Mouse (Mus musculus) ES-E14 (cell line): ENCODE results near the gene Gna14. TPM values are rescaled to one million over a fixed set of nuclear protein-coding genes. Genes with fewer than 3 reads are reported as not detected.

Experiments used
- DNase-seq: peaks from one replicate; pipeline ENCODE4 v3.0.0-alpha.2; 2013; ENCODE audit warnings: low read depth, low spot score
- H3K27ac ChIP-seq: 2 replicates; pipeline ENCODE4 v1.5.1; 2012; ENCODE audit warnings: low read depth, mild to moderate bottlenecking, low read length, moderate library complexity, mixed read lengths; ENCODE audit not compliant: poor library complexity, insufficient read depth, severe bottlenecking
- H3K36me3 ChIP-seq: 2 replicates; pipeline ENCODE4 v1.6.1; 2012; ENCODE audit warnings: mild to moderate bottlenecking, low read length, moderate library complexity, mixed read lengths; ENCODE audit not compliant: control insufficient read depth, poor library complexity, insufficient read depth, severe bottlenecking
- H3K4me1 ChIP-seq, 2 experiments: fragments of 150-350 bp in 1 of 2; sonication (generic) in 1 of 2; 2 replicates each; pipeline ENCODE4 v1.6.1; 2012; ENCODE audit warnings: low read length in 2 of 2, mild to moderate bottlenecking in 1 of 2, mixed read lengths in 1 of 2; ENCODE audit not compliant: control insufficient read depth in 2 of 2, insufficient read depth in 2 of 2, poor library complexity in 1 of 2
- H3K4me3 ChIP-seq, 2 experiments: fragments of 150-350 bp in 1 of 2; sonication (generic) in 1 of 2; 2 replicates each; pipeline ENCODE4 v1.5.1; 2012; ENCODE audit warnings: low read length in 2 of 2, low read depth in 1 of 2, mild to moderate bottlenecking in 1 of 2, mixed read lengths in 1 of 2; ENCODE audit not compliant: insufficient read depth in 1 of 2, poor library complexity in 1 of 2, severe bottlenecking in 1 of 2
- H3K9ac ChIP-seq: 2 replicates; pipeline ENCODE4 v1.6.1; 2012; ENCODE audit warnings: low read depth, mild to moderate bottlenecking, low read length, mixed read lengths; ENCODE audit not compliant: poor library complexity, insufficient read depth, severe bottlenecking
- H3K9me3 ChIP-seq: fragments of 150-350 bp; sonication (generic); 2 replicates; pipeline ENCODE4 v1.6.1; 2012; ENCODE audit warnings: low read depth, mild to moderate bottlenecking, low read length; ENCODE audit not compliant: control insufficient read depth, insufficient read depth
- CHD2 ChIP-seq: IDR thresholded peaks from 2 replicates; pipeline ENCODE4 v1.6.1; 2014; ENCODE audit warnings: mild to moderate bottlenecking, low read depth, low read length, inconsistent platforms
- HCFC1 ChIP-seq: IDR thresholded peaks from 2 replicates; pipeline ENCODE4 v1.6.1; 2012; ENCODE audit warnings: low read length, inconsistent platforms, borderline replicate concordance; ENCODE audit not compliant: insufficient read depth
- MAFK ChIP-seq: IDR thresholded peaks from 2 replicates; pipeline ENCODE4 v1.6.1; 2014; ENCODE audit warnings: mild to moderate bottlenecking, low read depth, low read length, inconsistent platforms; ENCODE audit not compliant: insufficient read depth
- ZC3H11A ChIP-seq: IDR thresholded peaks from 2 replicates; pipeline ENCODE4 v1.6.1; 2012; ENCODE audit warnings: low read depth, mild to moderate bottlenecking, inconsistent platforms, low read length, borderline replicate concordance
- ZNF384 ChIP-seq: IDR thresholded peaks from 2 replicates; pipeline ENCODE4 v1.6.1; 2012; ENCODE audit warnings: low read depth, low read length, inconsistent platforms
- in situ Hi-C, 2 experiments: fragments of 600-800 bp; cut with MboI; formaldehyde crosslinking; loops; one replicate each; pipeline ENCODE4 v1.15.1; 2025; ENCODE audit warnings: low sequenced_read_pairs in 2 of 2, inconsistent platforms in 1 of 2; ENCODE audit not compliant: unreplicated experiment in 2 of 2
- total RNA-seq: library from RNA; depleted of rRNA; stranded (reverse); fragments of 300-350 nt; gene quantifications from 2 replicates; pipeline ENCODE4 v1.2.3, GENCODE M21; 2012

The Gna14 gene
- total RNA-seq, 1 experiment, result 2.5 TPM

DNA sequence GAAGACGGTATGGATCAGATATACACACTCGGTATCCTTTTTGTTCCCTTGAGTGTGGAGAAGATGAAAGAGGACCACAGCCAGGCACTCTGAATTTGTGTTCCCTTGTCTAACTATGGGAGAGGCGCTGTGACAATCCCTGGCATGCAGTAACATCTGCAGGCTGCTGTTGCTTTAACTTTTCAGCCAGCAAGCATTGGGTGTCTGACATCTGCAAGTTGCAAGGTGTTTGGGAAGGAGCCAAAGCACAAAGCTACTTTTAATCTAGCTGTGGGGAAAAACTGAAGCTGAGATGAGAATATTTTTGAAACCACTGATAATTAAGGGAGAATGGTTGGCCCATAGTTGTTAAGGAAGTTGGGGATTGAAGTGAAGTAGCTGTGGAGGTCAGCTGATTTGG, 83.0 kb downstream of the Gna14 start:
- no peak for DNase-seq
- H3K9me3 ChIP-seq, result no peaks in the 10 kb centered on the region
- no peaks in the 10 kb centered on the region for H3K4me1 ChIP-seq
- no peaks in the 10 kb centered on the region for H3K36me3 ChIP-seq
- no peak for TF ChIP-seq MAFK
- TF ChIP-seq CHD2, result no peak
- TF ChIP-seq ZNF384, result no peak
- no peak for TF ChIP-seq ZC3H11A
- TF ChIP-seq HCFC1, result no peak
- in situ Hi-C loops, result no loop called here
- no peak overlapping the region for H3K9ac ChIP-seq
- no peak overlapping the region for H3K4me3 ChIP-seq
- H3K27ac ChIP-seq, result no peak overlapping the region

DNA sequence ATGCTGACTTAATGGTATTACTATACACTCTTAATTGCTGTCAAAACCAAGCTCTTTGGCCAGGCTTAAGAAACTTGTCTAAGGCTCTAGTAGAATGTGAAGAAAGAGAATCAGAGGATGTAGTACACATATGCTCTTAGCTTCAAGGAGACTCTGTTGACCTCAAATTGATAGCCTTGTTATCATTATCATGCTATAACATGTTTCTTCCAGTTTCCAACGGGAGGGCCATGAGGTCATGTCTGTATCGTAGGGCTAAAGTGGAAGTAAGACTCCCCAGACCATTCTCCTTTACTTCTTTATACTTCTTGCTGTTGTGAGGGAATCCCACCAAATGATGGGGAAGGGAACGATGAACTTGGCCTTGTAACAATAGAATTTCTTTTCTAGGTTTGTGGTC, 85.0 kb downstream of the Gna14 start:
- Histone ChIP-seq H3K36me3 (no peaks in the 10 kb centered on the region), H3K4me3 (no peak overlapping the region), H3K4me1 (no peaks in the 10 kb centered on the region), H3K9ac (no peak overlapping the region), H3K27ac (no peak overlapping the region), H3K9me3 (no peaks in the 10 kb centered on the region)
- no peak for DNase-seq
- in situ Hi-C loops, result no loop called here
- TF ChIP-seq MAFK (no peak), HCFC1 (no peak), ZC3H11A (no peak), ZNF384 (no peak), CHD2 (no peak)

DNA sequence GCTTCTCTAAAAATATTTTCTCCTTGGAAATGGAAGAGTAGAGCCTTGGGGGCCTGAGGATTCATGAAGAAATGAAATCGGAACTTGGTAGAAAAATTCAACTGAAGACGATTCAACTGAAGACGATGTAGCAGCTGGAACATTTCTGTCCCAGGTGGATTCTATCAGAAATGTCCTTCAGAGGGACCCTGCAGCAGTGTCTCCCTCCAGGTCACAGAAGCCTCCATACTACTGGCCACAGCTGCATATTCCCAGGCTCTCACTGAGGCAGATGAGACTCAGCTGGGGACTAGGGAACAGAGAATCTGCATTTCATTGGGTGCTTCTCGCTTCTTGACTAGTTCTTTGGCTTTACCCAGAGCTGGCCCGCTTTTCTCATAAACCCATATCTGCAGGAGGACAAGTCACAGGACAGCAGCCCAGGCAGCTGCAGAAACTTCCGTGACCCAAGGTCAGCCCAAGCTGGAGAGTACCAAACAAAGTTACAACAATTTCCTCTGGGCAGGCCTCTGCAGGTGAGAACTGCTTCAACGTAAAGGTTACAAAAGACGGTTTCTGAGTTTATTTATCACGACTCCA, 90.8 kb downstream of the Gna14 start:
- Histone ChIP-seq H3K4me3 (no peak overlapping the region), H3K9me3 (no peaks in the 10 kb centered on the region), H3K9ac (no peak overlapping the region), H3K36me3 (no peaks in the 10 kb centered on the region), H3K27ac (no peak overlapping the region), H3K4me1 (0 out of 4 replicates have a peak, but pooled peaks cover 1 to 2% of the 10 kb centered on the region in 2 experiments)
- in situ Hi-C loops, result no loop called here
- DNase-seq, result no peak
- no peak for TF ChIP-seq ZNF384
- no peak for TF ChIP-seq HCFC1
- no peak for TF ChIP-seq CHD2
- no peak for TF ChIP-seq MAFK
- no peak for TF ChIP-seq ZC3H11A

- TF ChIP-seq ZNF384, result no peak
- TF ChIP-seq MAFK, result no peak
- TF ChIP-seq ZC3H11A, result no peak
- TF ChIP-seq CHD2, result no peak
- Histone ChIP-seq H3K9me3 (no peaks in the 10 kb centered on the region), H3K36me3 (no peaks in the 10 kb centered on the region), H3K4me1 (0 out of 4 replicates have a peak, but pooled peaks cover 1 to 2% of the 10 kb centered on the region in 2 experiments), H3K27ac (no peak overlapping the region), H3K9ac (no peak overlapping the region), H3K4me3 (no peak overlapping the region)
- in situ Hi-C loops, result no loop called here
- no peak for DNase-seq
Observed at GRCm38 (mm10) chr19:16527031-16527430, 91.5 kb downstream of the Gna14 start.

DNA sequence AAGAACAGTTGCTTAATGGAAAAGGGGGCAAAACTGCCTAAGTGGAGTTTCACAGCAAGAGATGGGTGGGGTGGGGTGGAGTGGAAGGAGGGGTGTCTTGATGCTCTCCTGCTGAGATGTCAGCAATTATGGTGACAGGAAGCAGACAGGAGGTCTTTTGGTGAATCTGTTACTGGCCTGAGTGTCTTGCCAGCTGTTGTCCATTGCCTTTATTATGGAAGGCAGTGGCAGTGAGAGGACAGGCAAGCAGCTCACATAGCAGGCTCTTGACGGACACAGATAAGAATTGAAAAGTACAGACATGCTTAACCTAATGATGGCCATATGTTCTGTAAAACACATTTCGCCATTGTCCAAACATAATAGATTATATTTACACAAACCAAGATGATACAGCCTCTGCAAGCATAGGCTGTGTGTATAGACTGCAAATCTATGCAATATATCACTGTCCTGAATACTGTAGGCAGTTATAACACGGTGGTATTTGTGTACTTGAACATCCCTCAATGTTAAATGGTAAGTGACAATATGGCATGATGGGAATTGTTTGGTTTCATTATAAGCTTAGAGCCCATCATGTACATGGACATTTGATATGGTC, 92.8 kb downstream of the Gna14 start:
- Histone ChIP-seq H3K4me3 (no peak overlapping the region), H3K36me3 (no peaks in the 10 kb centered on the region), H3K9ac (no peak overlapping the region), H3K27ac (no peak overlapping the region), H3K9me3 (no peaks in the 10 kb centered on the region), H3K4me1 (0 out of 4 replicates have a peak, but pooled peaks cover 1 to 2% of the 10 kb centered on the region in 2 experiments)
- DNase-seq, result no peak
- in situ Hi-C loops, result no loop called here
- TF ChIP-seq CHD2 (no peak), ZNF384 (no peak), MAFK (no peak), ZC3H11A (no peak), HCFC1 (no peak)
